Mouse (Mus musculus): ENCODE measurements around the gene Vangl2.

Vangl2 gene

DNA sequence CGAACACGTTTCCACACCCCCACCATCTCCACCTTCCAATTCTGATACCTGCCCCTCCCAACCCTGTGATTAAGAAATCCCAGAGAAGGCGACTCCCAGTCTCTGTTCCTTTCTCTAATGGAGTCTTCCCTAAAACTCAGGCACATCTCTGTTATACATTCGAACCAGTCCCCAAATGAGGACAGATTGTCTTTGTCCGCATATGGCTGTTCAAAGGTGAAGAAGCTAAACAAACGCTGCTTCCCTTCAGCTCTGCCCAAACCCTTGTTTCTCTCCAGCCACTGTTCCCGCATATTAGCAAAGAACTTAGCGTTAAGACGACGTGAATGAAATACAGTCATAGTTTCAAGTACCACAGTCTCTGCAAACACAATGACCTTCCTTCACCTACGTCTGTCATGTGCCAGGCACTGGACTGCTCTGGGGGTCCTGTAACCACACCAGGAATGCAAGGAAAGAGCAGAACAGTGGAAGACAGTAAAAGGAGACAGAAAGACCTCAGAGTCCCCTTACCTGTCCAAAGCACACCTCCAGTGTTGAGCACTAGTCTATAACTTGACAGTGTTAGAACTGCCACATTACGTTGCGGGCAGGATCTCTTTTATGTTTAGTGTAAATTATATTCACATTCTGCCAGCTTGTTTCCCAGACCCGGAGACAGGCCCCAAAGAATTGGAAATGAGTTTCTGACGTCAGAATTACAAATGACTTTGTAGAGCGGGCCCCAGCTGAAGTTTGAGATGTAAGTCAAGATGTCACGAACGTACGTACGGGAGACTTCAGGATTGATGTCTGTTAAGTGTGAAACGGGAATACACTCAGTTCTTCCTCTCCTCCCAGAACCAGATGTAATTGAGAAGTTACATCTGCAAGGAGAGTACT lies at the start of gene Vangl2:
Vangl2 (minus strand) TSS at position 51 of the 882 bp plus-strand sequence.
- DNase-seq (ENCODE audit: low read depth, low spot score): no peak

DNA sequence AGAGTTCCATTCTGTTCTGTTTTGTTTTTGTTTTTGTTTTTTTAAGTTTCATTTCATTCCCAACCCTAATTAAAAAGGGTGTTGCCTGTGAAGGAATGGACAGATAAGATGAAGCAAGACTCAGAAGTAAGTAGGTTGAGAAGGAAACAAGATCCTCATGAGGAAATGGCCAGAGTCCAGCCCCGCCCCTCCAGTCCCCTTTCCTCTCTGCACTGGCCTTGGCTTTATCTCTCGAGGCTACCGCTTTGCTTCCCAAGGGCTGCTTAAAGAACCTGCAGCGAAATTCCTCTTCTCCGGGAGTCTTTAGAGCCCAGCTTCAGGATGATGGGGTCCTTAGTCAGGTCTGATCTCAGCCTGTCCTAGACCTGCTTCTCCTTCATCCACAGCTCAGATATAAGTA lies 49.7 kb upstream of the Vangl2 start:
- no peak for DNase-seq (ENCODE audit: low read depth, low spot score)

DNA sequence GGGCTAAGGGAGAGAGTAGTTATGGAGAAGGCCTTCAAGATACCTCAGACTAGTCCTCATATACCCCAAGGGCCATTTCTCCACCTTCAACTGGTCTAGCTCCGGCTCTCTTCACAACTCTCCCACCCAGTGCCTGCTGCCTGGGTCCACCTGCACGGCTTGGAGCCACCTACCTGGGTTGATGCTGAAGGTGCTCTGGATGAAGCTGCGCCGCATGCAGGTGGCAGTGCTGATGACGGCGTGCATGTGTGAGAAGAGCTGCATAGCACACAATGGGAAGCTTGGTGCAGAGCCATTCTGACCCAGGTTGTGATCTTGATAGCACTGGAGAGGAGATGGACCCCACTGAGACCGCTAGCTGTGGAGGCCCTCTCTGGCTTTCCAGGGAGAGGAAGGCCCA lies 44.4 kb upstream of the Vangl2 start:
- no peak for DNase-seq (ENCODE audit: low read depth, low spot score)

DNA sequence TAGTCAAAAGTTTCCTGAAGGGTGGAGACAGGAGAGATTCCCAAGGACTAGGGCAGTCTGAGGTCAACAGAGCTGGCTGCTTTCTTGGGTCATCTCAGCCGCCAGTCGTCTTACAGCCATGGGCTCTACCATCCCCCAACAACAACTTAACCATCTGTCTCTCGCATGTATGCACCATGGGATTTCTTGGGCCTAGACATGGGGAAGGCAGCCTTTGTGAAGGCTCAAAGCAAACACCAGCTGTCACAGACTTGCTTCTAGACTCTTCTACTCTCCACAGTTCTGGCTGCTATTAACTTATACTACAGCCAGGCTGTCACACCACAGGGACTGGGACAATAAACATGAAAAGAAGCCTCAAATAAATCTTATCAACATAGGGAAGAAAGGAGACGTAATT lies 43.3 kb upstream of the Vangl2 start:
- no peak for DNase-seq (ENCODE audit: low read depth, low spot score)

DNA sequence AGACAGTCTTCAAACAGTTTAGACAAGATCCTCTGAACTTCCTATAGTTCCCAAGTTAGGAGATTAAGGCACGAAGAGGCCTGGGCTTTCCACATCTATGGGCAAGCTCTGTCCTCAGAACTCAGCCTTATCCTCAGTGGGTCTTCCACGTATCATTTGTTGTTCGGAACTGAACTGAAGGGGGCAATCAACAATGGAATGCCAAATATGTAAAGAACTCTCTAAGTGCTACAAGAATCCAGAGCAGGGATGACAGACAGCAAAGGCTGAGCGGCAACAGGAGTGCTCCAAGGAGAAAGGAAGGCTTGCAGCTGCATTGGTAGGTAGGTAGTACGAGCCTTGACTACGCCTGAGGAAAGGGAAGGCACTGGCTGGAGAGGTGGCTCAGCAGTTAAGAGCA lies 42.0 kb upstream of the Vangl2 start:
- DNase-seq (ENCODE audit: low read depth, low spot score): no peak

DNA sequence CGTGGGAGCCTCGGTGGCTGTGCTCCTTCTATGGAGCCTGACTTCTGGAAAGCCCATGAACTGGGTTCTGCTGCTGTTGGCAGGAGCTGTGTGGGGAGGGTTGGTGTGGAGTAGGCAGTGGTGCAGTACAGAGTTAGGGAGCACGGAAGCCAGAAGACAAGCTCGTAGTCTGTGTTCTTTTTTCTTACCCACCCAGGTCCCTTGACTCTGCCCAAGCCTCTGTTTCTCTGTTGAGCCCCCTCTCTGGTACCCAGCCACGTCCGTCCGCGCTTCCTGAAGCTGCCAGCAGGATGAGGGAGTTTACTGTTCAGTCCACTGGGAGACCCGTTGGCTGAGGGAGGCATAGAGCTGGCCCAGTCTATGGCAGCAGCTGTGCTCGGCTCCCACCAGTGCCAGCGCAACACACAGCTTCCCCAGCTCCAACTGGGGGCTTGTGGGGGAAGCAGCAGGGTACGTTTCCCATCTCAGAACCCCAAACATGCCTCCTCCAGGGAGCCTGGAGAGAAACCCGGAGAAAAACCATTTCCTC lies 36.4 kb upstream of the Vangl2 start:
- no peak for DNase-seq (ENCODE audit: low read depth, low spot score)

DNA sequence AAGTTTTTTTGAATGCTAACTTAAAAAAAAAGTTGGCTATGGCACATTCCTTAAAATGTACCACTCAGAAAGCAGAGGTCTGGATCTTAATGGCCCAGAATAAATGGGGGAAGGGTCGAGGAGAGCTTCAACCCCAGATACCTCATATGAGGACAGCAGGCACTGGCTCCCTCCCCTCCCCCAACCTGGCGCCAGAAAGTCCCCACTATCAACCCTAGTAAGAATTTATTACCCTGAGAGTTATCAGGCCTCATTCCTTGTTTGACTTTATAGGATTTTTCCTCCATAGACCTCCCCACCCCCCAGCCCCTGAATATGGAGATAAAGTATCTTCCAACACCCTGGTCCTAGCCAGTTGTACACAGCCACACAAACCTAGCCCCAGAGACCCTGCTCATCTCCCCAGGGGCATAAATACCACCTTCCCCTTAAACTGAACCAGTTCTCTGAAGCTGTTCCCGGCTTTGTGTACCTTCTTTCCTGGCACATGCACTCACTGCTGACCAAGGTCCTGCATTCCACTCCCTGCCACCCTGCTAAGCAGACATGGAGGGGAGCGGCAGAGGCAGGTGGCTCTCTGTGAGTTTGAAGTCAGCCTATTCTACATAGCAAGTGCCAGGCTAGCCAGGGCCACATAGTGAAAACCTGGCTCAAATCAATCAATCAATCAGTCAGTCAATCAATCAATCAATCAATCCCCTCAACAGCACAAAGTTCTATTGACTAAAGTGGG lies 35.2 kb upstream of the Vangl2 start:
- DNase-seq (ENCODE audit: low read depth, low spot score): no peak

DNA sequence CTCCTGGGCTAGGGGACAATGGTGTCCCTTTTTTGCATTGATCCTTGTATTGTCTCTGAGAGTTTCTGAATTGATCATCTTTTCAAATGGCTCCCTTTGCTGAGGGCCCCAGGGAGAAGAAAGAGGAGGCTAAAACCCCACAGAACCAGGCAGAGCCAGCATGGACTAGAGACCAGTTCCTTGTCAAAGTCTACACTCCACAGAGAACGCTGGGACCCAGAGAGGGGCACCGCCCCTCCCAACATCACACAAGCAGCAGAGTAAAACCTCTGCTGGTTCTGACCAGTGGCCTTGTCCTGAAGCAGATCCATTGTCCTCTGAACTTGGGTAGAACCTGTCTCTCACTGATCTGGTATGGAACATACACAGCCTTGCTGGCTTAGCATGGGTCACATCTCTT lies 33.9 kb upstream of the Vangl2 start:
- no peak for DNase-seq (ENCODE audit: low read depth, low spot score)

DNA sequence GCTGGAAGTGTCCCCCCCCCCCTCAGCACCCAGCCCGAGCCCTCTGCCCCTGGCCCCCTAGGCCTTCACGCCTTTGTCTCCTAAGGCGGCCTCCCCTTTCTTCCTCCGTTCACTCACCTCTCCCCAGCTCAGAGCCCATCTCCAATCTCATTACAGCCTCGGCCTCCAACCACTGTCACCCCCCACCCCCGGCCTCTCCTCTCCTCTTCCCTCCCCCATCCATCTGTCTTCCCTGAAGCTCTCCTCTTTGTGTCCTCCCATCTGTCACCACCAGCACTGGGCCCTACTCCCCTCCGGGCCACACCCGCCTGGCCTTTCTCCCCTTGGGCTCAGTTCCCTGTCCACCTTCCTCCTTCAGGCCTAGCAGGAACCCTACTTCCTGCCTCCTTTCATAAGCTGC lies 33.0 kb upstream of the Vangl2 start:
- DNase-seq (ENCODE audit: low read depth, low spot score): no peak

DNA sequence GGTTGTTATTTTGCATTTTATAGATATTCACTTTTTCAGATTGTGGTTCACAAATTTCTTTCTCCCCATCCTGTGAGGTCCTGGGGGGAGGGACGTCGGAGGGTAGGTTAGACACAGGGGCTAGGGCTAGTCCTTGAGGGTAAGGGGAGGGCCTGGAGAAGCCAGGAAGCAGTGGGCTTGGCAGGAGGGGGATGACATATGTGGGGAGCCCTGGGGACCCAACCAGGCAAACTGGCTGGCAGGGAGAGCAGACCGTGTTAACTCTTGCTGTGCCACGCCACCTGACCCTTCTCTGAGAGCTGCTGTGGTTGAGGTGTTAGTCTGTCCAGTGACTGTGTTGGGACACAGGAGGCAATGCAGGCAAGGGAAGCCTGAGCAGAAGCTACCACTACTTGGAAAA lies 32.4 kb upstream of the Vangl2 start:
- no peak for DNase-seq (ENCODE audit: low read depth, low spot score)

DNA sequence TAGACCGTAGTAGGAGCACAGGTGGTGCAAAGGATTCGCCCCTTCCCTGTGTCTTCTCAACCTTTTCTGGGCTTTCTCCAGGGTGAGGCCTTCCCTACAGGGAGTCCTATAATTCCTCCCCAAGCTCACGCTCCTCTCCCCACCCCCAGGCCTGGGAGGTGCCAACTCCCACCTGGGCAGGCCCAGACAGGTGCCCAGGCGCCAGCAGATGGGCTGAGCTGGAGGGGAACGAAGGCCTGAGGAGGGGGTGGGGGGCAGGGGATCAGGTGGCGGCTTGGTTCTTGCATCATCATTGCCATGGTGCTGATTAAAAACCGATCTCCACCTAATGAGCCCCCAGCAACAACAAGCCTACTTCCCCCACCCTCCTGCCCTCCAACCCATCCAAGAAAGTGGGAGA lies 30.6 kb upstream of the Vangl2 start:
- DNase-seq (ENCODE audit: low read depth, low spot score): no peak

DNA sequence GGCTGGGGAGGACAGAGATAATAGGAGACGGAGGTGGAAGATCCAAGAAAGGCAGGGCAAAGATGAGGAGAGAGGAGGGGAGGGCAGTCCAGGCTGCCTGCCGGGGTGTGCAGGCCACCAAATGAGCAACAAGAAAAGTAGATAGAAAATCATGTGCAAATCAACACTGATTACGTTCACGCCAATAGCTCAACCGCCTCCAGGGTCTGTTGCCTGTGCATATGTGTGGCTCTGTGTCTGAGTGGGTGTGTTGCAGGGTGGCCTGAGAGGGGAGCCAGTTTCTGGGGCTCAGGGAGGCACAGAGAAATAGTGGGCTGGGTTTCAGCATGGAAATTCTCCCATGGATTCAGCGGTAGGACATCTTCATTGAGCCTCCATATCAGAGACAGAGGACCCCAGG lies 30.1 kb upstream of the Vangl2 start:
- DNase-seq (ENCODE audit: low read depth, low spot score): no peak

DNA sequence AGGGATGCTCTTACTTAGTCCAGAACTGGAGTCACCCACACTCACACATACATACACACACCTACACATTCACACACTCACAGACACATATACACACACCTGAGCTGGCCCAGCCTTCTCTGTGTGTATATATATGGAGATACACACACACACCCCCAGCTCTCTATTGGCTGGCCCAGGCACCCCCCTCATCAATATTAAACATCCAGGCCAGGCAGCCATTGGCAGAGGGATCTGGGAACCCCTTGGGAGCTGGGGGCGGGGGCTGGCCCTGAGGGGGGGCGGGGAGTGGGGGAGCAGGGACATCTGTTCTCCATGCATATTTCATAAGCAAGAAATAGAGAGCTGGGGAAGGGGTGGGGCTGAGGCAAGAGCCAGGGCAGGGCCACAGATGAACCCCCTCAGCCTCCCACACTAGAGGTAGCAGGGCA lies 29.3 kb upstream of the Vangl2 start, which contains the start of gene Nhlh1:
Nhlh1 (minus strand) TSS at position 83 of the 431 bp plus-strand sequence.
- no peak for DNase-seq (ENCODE audit: low read depth, low spot score)

DNA sequence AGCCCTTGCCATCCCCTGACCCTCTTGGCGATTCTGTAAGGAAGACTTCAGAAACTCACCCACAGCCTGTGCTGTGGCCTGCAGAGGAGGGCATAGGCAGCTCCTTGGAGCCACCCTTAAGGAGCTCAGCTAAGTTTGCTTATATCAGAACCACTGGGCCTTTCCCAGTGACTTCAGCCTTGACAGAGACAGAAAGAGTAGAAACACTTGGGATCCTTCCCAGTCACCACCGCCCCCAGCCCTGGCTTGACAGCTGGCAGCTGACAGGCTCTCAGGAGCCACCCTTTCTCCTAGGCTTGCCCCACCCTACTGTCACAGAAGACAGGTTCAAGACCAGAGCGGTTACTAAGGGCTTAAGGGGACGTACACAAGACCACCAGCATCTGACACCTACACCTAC lies 28.0 kb upstream of the Vangl2 start:
- DNase-seq (ENCODE audit: low read depth, low spot score): no peak

DNA sequence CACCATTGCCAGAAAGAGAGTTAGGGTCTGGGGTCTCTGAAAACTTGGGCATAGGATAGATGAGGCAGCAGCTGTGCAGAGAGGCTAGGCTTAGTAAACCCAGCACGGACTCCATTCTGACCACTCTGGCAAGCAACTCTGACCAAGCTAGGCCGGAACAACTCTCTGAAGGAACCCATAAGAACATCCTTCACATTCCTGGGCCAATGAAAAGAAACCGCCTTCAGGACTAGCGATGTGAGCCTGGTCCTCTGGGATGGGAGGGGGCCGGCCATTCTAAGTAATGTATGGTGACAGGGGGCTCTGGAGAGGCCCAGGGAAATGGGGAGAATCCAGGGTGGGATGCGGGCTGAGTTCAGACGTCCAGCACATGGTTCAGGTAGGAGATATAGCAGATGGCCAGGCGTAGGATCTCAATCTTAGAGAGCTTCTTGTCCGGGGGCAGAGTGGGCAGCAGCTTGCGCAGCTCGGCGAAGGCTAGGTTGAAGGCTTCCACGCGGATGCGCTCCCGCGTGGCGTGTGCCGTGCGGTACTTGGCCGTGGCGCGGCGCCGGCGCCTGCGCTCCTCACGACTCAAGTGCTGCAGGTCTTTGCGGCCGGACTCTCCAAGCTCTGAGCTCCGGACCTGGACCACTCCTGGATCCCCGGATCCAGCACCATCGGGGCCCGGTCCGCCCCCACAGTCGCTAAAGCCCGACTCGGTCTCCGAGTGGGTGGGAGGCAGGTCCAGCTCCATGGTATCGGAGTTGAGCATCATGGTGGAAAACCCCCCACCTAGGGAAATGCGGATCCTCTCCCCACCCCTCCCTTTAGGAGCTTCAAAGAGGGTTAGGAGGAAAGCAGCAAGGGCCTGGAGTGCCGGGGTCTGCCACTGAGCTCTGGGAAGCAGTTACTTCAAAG lies 25.5 kb upstream of the Vangl2 start:
- DNase-seq (ENCODE audit: low read depth, low spot score): no peak

DNA sequence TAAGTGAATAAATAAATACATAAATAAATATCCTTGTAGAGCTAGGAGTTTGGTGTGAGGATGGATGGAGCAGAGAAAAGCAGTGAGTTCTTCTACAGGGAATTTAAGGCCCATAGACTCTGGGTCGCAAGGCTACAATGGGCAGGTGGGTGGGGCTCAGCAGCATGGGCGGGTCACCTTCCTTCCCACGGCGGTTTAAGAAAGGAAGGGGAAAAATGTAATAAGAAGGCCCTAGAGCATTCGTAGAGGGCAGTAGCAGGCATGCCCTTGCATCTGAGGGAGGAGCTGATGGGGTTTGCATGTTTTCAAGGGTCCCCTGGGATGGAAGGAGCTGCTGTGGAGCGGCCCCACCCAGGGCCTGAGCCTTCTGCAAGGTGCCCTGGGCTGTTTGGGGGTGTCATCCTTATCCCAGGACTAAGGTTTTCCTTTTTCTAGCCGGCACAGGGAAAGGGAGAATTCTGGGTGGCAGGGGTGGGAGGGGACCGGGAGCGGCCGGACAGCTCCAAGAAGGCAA lies 24.6 kb upstream of the Vangl2 start:
- DNase-seq (ENCODE audit: low read depth, low spot score): no peak

DNA sequence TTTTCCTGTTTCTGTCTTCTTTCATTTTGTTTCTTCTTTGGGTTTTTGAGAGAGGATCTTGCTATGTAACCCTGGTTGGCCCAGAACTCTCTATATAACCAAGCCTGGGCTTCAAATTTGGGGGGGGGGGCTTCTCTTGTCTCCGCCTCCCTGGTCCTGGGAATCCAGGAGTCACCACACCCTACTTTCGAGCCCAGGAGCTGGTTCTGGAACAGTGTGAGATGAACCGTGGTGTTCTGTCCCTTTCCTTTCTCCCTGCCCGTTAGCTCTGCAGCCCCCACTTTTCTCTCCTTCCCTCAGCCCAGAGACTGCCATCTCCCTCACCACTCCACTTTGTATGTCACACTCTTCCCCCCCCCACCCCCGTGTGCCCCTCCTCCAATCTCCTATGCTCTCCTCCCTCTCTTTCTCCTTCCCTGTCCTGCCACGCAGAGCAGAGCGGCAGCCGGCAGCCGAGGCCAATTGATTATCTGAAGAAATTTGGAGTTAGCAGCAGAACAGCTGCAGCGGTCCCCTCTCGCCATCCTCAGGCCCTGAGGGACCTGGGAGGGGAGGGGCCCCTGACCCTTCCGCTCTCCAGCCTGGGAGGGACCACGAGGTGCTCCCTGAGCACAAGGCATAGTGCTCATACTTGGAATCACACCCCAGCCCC lies 21.0 kb upstream of the Vangl2 start:
- no peak for DNase-seq (ENCODE audit: low read depth, low spot score)

DNA sequence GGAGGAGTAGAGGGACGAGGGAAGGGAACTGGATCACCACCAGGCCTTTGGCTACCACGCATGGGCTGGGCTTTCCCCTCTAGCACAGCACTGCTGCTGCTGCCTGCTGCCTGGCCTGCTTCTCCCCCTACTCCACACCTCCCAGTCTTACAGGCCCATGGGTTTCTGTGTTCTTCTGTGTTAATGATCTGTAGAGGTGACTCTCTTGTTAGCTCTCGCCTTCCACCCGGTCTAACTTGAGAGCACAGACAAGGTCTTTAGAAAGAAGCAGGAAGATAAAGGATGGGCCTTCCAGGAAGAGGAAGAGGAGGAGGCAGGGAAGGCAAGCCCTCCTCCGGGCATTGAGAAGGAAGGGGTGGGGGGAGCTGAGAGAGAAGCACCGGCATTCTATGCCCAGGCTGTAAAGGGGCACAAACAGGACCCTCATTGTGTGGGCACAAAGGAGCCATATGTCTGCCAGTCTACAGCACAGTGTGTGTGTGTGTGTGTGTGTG lies 20.0 kb upstream of the Vangl2 start:
- no peak for DNase-seq (ENCODE audit: low read depth, low spot score)

DNA sequence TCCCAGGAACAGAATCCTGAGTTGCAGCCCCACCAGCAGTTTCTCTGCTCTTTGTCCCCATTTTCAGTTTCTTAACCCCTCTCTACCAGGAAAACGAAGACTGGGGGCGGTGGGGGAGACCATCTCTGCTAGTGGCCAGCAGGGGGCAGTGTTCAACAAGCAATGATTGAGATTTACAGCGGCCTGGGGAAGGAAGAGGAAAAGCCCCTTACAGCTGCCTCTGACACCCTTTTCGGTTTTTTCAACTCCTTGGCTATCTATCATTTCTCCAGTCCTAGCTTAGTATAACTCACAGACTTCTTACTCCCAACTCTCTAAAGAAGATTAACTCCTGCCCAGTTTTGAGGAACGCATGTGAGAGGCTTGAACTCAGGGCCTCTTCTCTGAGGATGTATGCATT lies 18.7 kb upstream of the Vangl2 start:
- DNase-seq (ENCODE audit: low read depth, low spot score): no peak

DNA sequence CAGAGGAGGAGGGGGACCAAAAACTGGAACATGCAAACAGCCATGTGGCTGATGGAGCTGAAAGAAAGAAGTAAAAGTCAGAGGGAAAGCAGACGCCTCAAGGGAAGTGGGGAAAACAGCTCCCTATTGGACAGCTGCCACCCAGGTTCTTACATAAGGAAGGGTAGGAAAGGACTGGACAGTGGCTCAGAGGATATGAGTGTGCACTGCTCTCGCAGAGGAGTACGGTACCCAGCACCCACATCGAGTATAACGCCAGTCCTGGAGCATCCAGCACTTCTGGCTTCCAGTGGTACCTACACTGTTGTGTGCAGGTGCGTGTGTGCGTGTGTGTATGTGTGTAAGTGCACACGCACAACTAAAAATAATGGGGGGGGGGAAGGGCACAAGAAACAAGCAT lies 18.2 kb upstream of the Vangl2 start:
- DNase-seq (ENCODE audit: low read depth, low spot score): no peak

DNA sequence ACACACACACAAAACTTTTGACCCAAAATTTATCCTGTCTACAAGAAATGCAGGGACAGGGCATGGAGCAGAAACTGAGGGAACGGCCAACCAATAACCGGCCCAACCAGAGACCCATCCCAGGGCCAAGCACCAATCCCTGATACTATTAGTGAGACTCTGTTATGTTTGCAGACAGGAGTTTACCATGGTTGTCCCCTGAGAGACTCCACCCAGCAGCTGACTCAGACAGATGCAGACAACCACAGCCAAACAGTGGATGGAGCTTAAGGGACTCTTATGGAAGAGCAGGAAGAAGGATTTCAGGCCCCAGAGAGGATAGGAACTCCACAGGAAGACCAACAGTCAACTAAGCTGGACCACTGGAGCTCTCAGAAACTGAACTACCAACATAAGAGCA lies 1.7 kb upstream of the Vangl2 start:
- no peak for DNase-seq (ENCODE audit: low read depth, low spot score)
